Mouse (Mus musculus): Measurements from ENCODE around the gene Gde1. TPM values are rescaled to one million over a fixed set of nuclear protein-coding genes. Genes with fewer than 3 reads are reported as not detected.
A peak's percentile ranks its signal among the peaks of the same experiment; 100 is the strongest.

Gene Gde1
- total and polyA plus RNA-seq, 3 experiments: 109 to 211 (median 113) TPM

DNA sequence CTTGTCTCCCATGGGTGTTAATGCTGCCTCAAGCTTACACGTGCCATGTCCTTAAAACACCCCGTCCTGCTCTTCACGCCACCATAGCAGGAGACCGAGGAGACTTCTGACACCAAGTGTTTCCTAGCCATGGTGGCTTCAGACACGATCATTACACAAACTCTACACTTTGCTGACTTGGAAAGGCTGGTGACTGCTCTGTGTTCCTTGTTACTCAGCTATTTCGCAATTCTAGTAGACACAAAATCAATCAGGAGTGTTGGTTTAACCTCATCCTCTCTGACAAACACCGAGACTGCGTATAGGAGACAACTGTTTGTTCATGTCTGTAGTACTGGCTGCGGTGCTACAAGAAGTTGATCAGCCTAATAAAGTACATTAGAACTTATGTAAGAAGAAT is 6.7 kb downstream of the Gde1 start:
- Histone ChIP-seq H3K4me2 (ENCODE audit: insufficient read depth, low read depth, poor library complexity, severe bottlenecking) (no peak overlapping the region), H3K79me2 (replicated peaks; ENCODE audit: control insufficient read depth, extremely low read depth, insufficient read depth, poor library complexity, severe bottlenecking) (peaks cover 42% of the 10 kb centered on the region), H3K9ac (ENCODE audit: insufficient read depth, low read depth) (no peak overlapping the region), H3K27ac (ENCODE audit: insufficient read depth, low read depth) (no peak overlapping the region), H3K27me3 (replicated peaks) (no peaks in the 10 kb centered on the region), H3K9me3 (replicated peaks; ENCODE audit: low read length) (no peaks in the 10 kb centered on the region), H3K4me1 (ENCODE audit: control insufficient read depth in 1 of 2, insufficient read depth in 2 of 2) (peaks cover 8 to 33% of the 10 kb centered on the region in 2 experiments), H3K4me3 (replicated peaks in 1 of 3; ENCODE audit: low read depth in 2 of 3, low read length in 2 of 3, poor library complexity in 1 of 3) (no peak overlapping the region), H3K36me3 (replicated peaks in 1 of 2; ENCODE audit: control insufficient read depth in 1 of 2, insufficient read depth in 1 of 2, low read length in 1 of 2) (peaks cover 51 to 69% of the 10 kb centered on the region in 2 experiments)
- in situ Hi-C loops (cut with MboI; ENCODE audit: low pct_ligation_motif_present, low pct_unique_long_range_greater_than_20kb, low sequenced_read_pairs): no loop called here
- TF ChIP-seq CHD1 (IDR thresholded peaks at IDR 0.05; ENCODE audit: low read depth, low read length) (no peak), CTCF (conservative IDR thresholded peaks at IDR 0.05 in 1 of 2, IDR thresholded peaks at IDR 0.05 in 1 of 2; ENCODE audit: low read depth in 2 of 2, low read length in 2 of 2) (no peak), TCF12 (IDR thresholded peaks at IDR 0.05; ENCODE audit: low read depth, low read length) (no peak), NRF1 (IDR thresholded peaks at IDR 0.05; ENCODE audit: low read depth, low read length) (no peak), BHLHE40 (IDR thresholded peaks at IDR 0.05; ENCODE audit: low read depth, low read length) (no peak), SIN3A (IDR thresholded peaks at IDR 0.05; ENCODE audit: low read length) (no peak), NELFE (IDR thresholded peaks at IDR 0.05; ENCODE audit: low read depth, low read length) (no peak), MYC (IDR thresholded peaks at IDR 0.05; ENCODE audit: low read depth, low read length) (no peak), MAFK (IDR thresholded peaks at IDR 0.05; ENCODE audit: insufficient replicate concordance, low read length) (no peak), TBP (conservative IDR thresholded peaks at IDR 0.05; ENCODE audit: low read depth, low read length) (no peak), HCFC1 (IDR thresholded peaks at IDR 0.05; ENCODE audit: low read depth, low read length) (no peak), EP300 (IDR thresholded peaks at IDR 0.05; ENCODE audit: low read length) (no peak), SMC3 (IDR thresholded peaks at IDR 0.05; ENCODE audit: low read depth, low read length) (no peak), MAZ (IDR thresholded peaks at IDR 0.05; ENCODE audit: low read depth, low read length) (no peak), POLR2A (IDR thresholded peaks at IDR 0.05; ENCODE audit: low read depth, low read length) (no peak), RCOR1 (conservative IDR thresholded peaks at IDR 0.05; ENCODE audit: low read depth, low read length) (no peak), MXI1 (IDR thresholded peaks at IDR 0.05; ENCODE audit: low read depth, low read length) (no peak), UBTF (IDR thresholded peaks at IDR 0.05; ENCODE audit: low read depth, low read length) (no peak)
- dilution Hi-C loops (cut with MboI; ENCODE audit: extremely low pct_ligation_motif_present, extremely low pct_unique_long_range_greater_than_20kb, low sequenced_read_pairs): no loop called here
- DNase-seq (ENCODE audit: extremely low read depth): no peak

DNA sequence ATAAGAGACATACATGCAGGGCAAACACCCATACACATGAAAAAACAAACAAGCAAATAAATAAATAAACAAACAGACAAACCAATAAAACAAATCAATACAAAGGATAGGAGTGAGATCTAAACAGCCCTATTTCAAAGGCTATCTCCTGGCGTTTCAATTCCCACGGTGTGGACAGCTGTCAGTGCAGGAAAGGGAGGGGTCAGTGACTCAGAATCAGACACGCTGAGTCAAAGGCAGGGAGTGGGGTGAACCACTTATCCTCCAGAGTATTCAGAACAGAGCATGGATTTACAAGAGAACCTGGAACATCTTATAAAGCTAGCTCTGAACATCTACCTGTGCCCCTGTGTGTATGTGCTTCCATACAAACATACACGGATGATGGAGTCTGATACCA is 8.4 kb downstream of the Gde1 start:
- in situ Hi-C loops (cut with MboI; ENCODE audit: low pct_ligation_motif_present, low pct_unique_long_range_greater_than_20kb, low sequenced_read_pairs) (no loop called here), dilution Hi-C loops (cut with MboI; ENCODE audit: extremely low pct_ligation_motif_present, extremely low pct_unique_long_range_greater_than_20kb, low sequenced_read_pairs) (no loop called here)
- Histone ChIP-seq H3K4me2 (ENCODE audit: insufficient read depth, low read depth, poor library complexity, severe bottlenecking) (no peak overlapping the region), H3K4me1 (ENCODE audit: control insufficient read depth in 1 of 2, insufficient read depth in 2 of 2) (peaks cover 8 to 25% of the 10 kb centered on the region in 2 experiments), H3K36me3 (replicated peaks in 1 of 2; ENCODE audit: control insufficient read depth in 1 of 2, insufficient read depth in 1 of 2, low read length in 1 of 2) (peaks cover 56 to 81% of the 10 kb centered on the region in 2 experiments), H3K27me3 (replicated peaks) (no peaks in the 10 kb centered on the region), H3K4me3 (replicated peaks in 1 of 3; ENCODE audit: low read depth in 2 of 3, low read length in 2 of 3, poor library complexity in 1 of 3) (no peak overlapping the region), H3K27ac (ENCODE audit: insufficient read depth, low read depth) (no peak overlapping the region), H3K9ac (ENCODE audit: insufficient read depth, low read depth) (no peak overlapping the region), H3K79me2 (replicated peaks; ENCODE audit: control insufficient read depth, extremely low read depth, insufficient read depth, poor library complexity, severe bottlenecking) (peaks cover 30% of the 10 kb centered on the region), H3K9me3 (replicated peaks; ENCODE audit: low read length) (no peaks in the 10 kb centered on the region)
- peak; percentile 10 for DNase-seq (ENCODE audit: extremely low read depth)
- TF ChIP-seq ZMIZ1 (IDR thresholded peaks at IDR 0.05; ENCODE audit: low read depth, low read length) (no peak), RCOR1 (conservative IDR thresholded peaks at IDR 0.05; ENCODE audit: low read depth, low read length) (no peak), IRF4 (IDR thresholded peaks at IDR 0.05; ENCODE audit: low read depth, low read length) (0 out of 2 replicates have a peak, but pooled peaks have one; percentile 41), ETS1 (conservative IDR thresholded peaks at IDR 0.05; ENCODE audit: low read depth, low read length) (peak; percentile 48), TBP (conservative IDR thresholded peaks at IDR 0.05; ENCODE audit: low read depth, low read length) (no peak), SIN3A (IDR thresholded peaks at IDR 0.05; ENCODE audit: low read length) (no peak), HCFC1 (IDR thresholded peaks at IDR 0.05; ENCODE audit: low read depth, low read length) (no peak), MAZ (IDR thresholded peaks at IDR 0.05; ENCODE audit: low read depth, low read length) (no peak), SMC3 (IDR thresholded peaks at IDR 0.05; ENCODE audit: low read depth, low read length) (no peak), POLR2A (IDR thresholded peaks at IDR 0.05; ENCODE audit: low read depth, low read length) (no peak), KAT2A (IDR thresholded peaks at IDR 0.05; ENCODE audit: insufficient replicate concordance, low read length) (no peak), JUN (IDR thresholded peaks at IDR 0.05; ENCODE audit: insufficient read depth, low read depth, low read length) (no peak), BHLHE40 (IDR thresholded peaks at IDR 0.05; ENCODE audit: low read depth, low read length) (no peak), ZKSCAN1 (IDR thresholded peaks at IDR 0.05; ENCODE audit: borderline replicate concordance, low read depth, low read length) (no peak), RAD21 (IDR thresholded peaks at IDR 0.05; ENCODE audit: low read depth, low read length) (no peak), EP300 (IDR thresholded peaks at IDR 0.05; ENCODE audit: low read length) (0 out of 2 replicates have a peak, but pooled peaks have one; percentile 35), UBTF (IDR thresholded peaks at IDR 0.05; ENCODE audit: low read depth, low read length) (no peak), E2F4 (IDR thresholded peaks at IDR 0.05; ENCODE audit: insufficient replicate concordance, low read depth, low read length) (no peak)

All from CH12.LX (cell line).